Mouse (Mus musculus) liver, postnatal 0 days (tissue): Measurements from ENCODE around the gene A630001G21Rik. TPM values are rescaled to one million over a fixed set of nuclear protein-coding genes. Genes with fewer than 3 reads are reported as not detected.

Experiments
- ATAC-seq: fragments of 200-750 bp; cut with Nextera tagmentation; 2 replicates; pipeline ENCODE4 v1.8.0; 2017; ENCODE audit warnings: mild to moderate bottlenecking, moderate library complexity
- DNase-seq: peaks from one replicate; pipeline ENCODE4 v3.0.0-alpha.2; 2016
- H3K27ac ChIP-seq: fragments of 300-500 bp; sonication (generic); 2 replicates; pipeline ENCODE4 v1.5.1; 2014; ENCODE audit warnings: antibody characterized with exemption, moderate library complexity, mild to moderate bottlenecking, low read depth
- H3K27me3 ChIP-seq: fragments of 300-500 bp; sonication (generic); 2 replicates; pipeline ENCODE4 v1.6.1; 2014; ENCODE audit warnings: low read length, control low read depth, mixed read lengths; ENCODE audit not compliant: insufficient read depth
- H3K36me3 ChIP-seq: fragments of 300-500 bp; sonication (generic); replicated peaks from 2 replicates; pipeline ENCODE4 v1.6.1; 2014; ENCODE audit warnings: mild to moderate bottlenecking, control low read depth, low read length, moderate library complexity, mixed read lengths; ENCODE audit not compliant: insufficient read depth
- H3K4me1 ChIP-seq: fragments of 300-500 bp; sonication (generic); 2 replicates; pipeline ENCODE4 v1.6.1; 2014; ENCODE audit warnings: antibody characterized with exemption, mild to moderate bottlenecking, control low read depth; ENCODE audit not compliant: insufficient read depth
- H3K4me2 ChIP-seq: fragments of 300-500 bp; sonication (generic); 2 replicates; pipeline ENCODE4 v1.6.1; 2014; ENCODE audit warnings: low read depth, mild to moderate bottlenecking, low read length, moderate library complexity, mixed read lengths
- H3K4me3 ChIP-seq: fragments of 300-500 bp; sonication (generic); 2 replicates; pipeline ENCODE4 v1.5.1; 2014; ENCODE audit warnings: low read depth, low read length
- H3K9ac ChIP-seq: fragments of 300-500 bp; sonication (generic); replicated peaks from 2 replicates; pipeline ENCODE4 v1.6.1; 2014; ENCODE audit warnings: mild to moderate bottlenecking, moderate library complexity
- H3K9me3 ChIP-seq: fragments of 300-500 bp; sonication (generic); 2 replicates; pipeline ENCODE4 v1.6.1; 2016; ENCODE audit warnings: mild to moderate bottlenecking, control low read depth, low read length, mixed read lengths
- CTCF ChIP-seq: sonication (generic); IDR thresholded peaks from 2 replicates; pipeline ENCODE4 v1.5.1; 2016; ENCODE audit warnings: antibody characterized with exemption, low read depth
- EP300 ChIP-seq: IDR thresholded peaks from 2 replicates; pipeline ENCODE4 v1.6.1; 2016; ENCODE audit warnings: antibody characterized with exemption, low read depth, mild to moderate bottlenecking
- WGBS: fragments of 180-500 bp; shearing (Covaris S2); extraction: QIAGEN DNeasy Blood & Tissue Kit; methylation state at CpG from one replicate; pipeline ENCODE4 v1.1.7; 2014; ENCODE audit not compliant: insufficient replicate concordance; 5-methylcytosine and 5-hydroxymethylcytosine counted together
- polyA plus RNA-seq: library from polyadenylated mRNA; unstranded; fragments of >200 nt; fragmentation: Nextera tagmentation; extraction: Ambion mirVana; gene quantifications from 2 replicates; pipeline ENCODE4 v1.2.1, GENCODE M21; 2015

A630001G21Rik gene
- polyA plus RNA-seq, 1 experiment from 2014 or later: 3.8 TPM

DNA sequence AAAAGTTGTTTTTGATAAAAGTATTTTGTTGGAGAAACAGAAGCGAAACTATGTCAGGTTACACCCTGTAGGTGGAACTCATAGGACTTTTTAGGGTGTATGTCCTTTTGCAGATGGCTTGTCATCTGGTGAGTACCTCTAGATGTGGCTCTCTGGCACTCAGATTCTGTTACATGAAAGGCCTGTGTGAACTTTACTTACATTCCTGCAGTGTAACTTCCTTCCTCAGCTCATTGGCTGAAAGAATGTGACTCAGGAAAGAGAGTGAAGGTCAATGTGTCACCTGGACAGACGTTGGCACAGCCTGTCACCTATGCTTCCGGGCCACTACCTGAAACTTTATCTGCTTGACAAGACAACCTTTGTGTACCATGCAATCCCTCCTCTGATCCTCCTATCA is 33.9 kb downstream of the A630001G21Rik start:
- Histone ChIP-seq H3K4me1 (no peaks in the 10 kb centered on the region), H3K27me3 (no peaks in the 10 kb centered on the region), H3K4me3 (no peak overlapping the region), H3K9ac (no peak overlapping the region), H3K36me3 (no peaks in the 10 kb centered on the region), H3K4me2 (no peak overlapping the region), H3K9me3 (no peaks in the 10 kb centered on the region), H3K27ac (no peak overlapping the region)
- 61% methylated on average over 3 of the region's 3 CpGs for WGBS
- ATAC-seq (no peak), DNase-seq (no peak)
- TF ChIP-seq CTCF (no peak), EP300 (no peak)

DNA sequence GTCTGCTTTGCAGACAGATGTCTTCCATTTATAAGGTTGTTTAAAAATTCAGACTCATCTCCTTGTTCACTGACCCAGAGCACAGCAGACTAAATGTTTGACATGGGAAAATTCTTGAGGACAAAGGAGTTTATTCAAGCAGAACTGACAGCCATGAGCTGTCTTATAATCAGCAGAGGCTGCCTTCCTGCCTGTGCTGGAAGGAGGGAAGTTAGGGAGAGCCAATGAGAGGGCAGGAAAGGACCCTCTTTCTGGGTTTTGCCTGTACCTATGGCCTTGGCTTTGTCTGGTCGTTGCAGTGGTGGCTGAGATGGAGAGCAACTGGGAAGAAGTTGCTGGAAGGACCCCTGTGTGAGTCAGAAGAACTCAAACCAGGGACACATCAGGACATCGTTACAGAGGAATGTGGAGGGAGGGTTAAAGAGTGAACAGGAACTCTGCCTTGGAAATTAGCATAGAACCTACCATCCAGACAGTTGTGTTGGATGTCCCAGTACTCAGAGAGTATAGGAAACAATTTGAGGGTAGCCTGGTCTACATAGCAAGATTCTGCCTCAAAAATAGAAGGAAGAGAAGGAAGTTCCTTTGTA is 35.4 kb downstream of the A630001G21Rik start:
- Histone ChIP-seq H3K4me2 (no peak overlapping the region), H3K27me3 (no peaks in the 10 kb centered on the region), H3K9ac (no peak overlapping the region), H3K9me3 (no peaks in the 10 kb centered on the region), H3K27ac (no peak overlapping the region), H3K36me3 (no peaks in the 10 kb centered on the region), H3K4me1 (no peaks in the 10 kb centered on the region), H3K4me3 (no peak overlapping the region)
- TF ChIP-seq EP300: no peak
- TF ChIP-seq CTCF: no peak
- ATAC-seq (no peak), DNase-seq (no peak)
- WGBS: 37% methylated on average over 2 of the region's 2 CpGs

DNA sequence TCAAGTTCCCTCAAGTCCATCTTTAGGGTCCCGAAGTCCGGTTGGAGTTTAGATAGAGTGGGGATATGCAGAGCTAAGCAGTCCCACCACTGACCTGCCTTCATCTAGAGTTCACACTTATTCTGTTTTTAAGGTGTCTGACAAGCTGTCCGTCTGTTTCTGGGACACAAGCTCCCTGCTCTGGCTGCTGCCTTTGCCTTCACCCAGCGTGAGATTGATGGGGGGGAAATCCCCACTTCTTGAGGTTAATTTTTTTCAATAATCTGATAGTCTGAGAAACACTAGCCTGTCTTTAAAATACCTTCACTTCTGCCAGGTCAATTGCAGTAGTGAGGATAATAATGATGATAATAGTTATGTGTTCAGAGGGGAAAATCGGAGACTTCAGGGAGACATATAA is 36.1 kb downstream of the A630001G21Rik start:
- no peak for ATAC-seq
- no peak for DNase-seq
- H3K9ac ChIP-seq: no peak overlapping the region
- no peak overlapping the region for H3K4me3 ChIP-seq
- no peak overlapping the region for H3K27ac ChIP-seq
- WGBS: 70% methylated on average over 5 of the region's 5 CpGs
- H3K4me1 ChIP-seq: no peaks in the 10 kb centered on the region
- H3K36me3 ChIP-seq: no peaks in the 10 kb centered on the region
- H3K4me2 ChIP-seq: no peak overlapping the region
- H3K9me3 ChIP-seq: no peaks in the 10 kb centered on the region
- no peak for TF ChIP-seq CTCF
- no peak for TF ChIP-seq EP300
- no peaks in the 10 kb centered on the region for H3K27me3 ChIP-seq

DNA sequence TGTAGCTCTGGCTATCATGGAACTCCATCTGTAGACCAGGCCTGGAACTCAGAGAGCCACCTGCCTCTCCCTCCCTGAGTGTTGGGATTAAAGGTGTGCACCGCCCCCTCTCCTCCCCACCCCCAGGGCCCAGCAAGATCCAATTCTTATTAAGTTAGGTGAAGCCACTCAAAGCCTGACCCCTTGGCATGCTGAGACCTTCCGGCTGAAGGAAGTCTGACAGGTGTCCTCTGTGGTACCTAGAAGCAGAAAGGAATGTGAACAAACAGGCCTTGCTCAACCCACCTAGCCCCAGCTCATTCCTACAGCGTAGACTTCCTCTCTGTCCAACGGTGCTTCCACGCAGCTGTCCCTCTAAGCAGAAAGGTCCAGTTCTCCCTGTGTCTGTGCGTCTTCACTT is 37.5 kb downstream of the A630001G21Rik start:
- Histone ChIP-seq H3K27ac (no peak overlapping the region), H3K4me2 (no peak overlapping the region), H3K27me3 (no peaks in the 10 kb centered on the region), H3K4me3 (no peak overlapping the region), H3K36me3 (no peaks in the 10 kb centered on the region), H3K4me1 (no peaks in the 10 kb centered on the region), H3K9ac (no peak overlapping the region), H3K9me3 (no peaks in the 10 kb centered on the region)
- ATAC-seq: no peak
- WGBS: 60% methylated on average over 6 of the region's 6 CpGs
- TF ChIP-seq EP300: no peak
- TF ChIP-seq CTCF: no peak
- no peak for DNase-seq

DNA sequence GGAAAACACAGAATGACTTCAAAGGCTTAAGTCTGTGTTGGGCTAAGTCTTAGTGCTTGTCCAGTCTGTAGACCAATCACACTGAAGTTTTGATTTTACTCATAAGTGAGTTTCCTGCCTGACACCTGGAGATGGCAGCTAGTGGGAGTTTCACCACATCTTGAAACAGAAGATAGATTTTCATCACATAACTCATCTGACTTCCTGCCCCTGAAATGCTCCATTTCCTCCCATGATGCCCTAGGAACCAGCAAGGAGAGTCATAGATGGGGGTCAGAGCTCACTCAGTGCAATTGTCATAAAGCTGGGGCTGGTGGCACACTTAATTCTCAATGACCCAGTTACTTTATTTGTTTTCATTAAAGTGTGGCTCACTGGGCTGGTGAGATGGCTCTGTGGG is 38.6 kb downstream of the A630001G21Rik start:
- DNase-seq: no peak

DNA sequence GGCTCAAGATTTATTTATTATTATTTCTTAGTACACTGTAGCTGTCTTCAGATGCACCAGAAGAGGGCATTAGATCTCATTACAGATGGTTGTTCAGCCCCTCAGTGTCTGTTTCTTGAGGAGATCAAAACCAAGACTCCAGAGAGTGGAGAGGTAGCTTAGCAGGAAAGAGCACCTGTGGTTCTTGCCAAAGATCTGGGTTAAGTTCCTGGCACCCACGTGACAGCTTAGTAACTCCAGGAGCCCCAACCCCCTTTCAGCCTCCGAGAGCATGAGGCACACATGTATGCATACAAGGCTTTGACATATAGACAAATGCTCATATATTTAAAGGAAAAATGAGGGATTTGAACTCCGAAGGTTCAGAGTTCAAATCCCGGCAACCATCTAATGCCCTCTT is 39.4 kb downstream of the A630001G21Rik start:
- Histone ChIP-seq H3K4me2 (no peak overlapping the region), H3K36me3 (no peaks in the 10 kb centered on the region), H3K4me3 (no peak overlapping the region), H3K9me3 (no peaks in the 10 kb centered on the region), H3K27me3 (no peaks in the 10 kb centered on the region), H3K9ac (no peak overlapping the region), H3K27ac (no peak overlapping the region), H3K4me1 (no peaks in the 10 kb centered on the region)
- DNase-seq (no peak), ATAC-seq (no peak)
- WGBS: 86% methylated on average over 4 of the region's 4 CpGs
- no peak for TF ChIP-seq CTCF
- no peak for TF ChIP-seq EP300

More for the DNA sequence above, 38.6 kb downstream of the A630001G21Rik start:
- Histone ChIP-seq H3K4me3 (no peak overlapping the region), H3K9me3 (no peaks in the 10 kb centered on the region), H3K27ac (no peak overlapping the region), H3K4me1 (no peaks in the 10 kb centered on the region), H3K4me2 (no peak overlapping the region), H3K36me3 (no peaks in the 10 kb centered on the region), H3K27me3 (no peaks in the 10 kb centered on the region), H3K9ac (no peak overlapping the region)
- no peak for ATAC-seq
- TF ChIP-seq EP300 (no peak), CTCF (no peak)
